Mouse (Mus musculus) hindbrain, postnatal 0 days (tissue): ENCODE measurements around the gene Trim46. TPM values are rescaled to one million over a fixed set of nuclear protein-coding genes. Genes with fewer than 3 reads are reported as not detected.

Experiments used
- ATAC-seq: fragments of 200-750 bp; cut with Nextera tagmentation; 2 replicates; pipeline ENCODE4 v1.8.0; 2017; ENCODE audit warnings: mild to moderate bottlenecking, moderate TSS enrichment, moderate library complexity
- DNase-seq: peaks from one replicate; pipeline ENCODE4 v3.0.0-alpha.2; 2015; ENCODE audit warnings: low spot score
- H3K27ac ChIP-seq: fragments of 300-500 bp; sonication (generic); 2 replicates; pipeline ENCODE4 v1.5.1; 2014; ENCODE audit warnings: mild to moderate bottlenecking
- H3K27me3 ChIP-seq: fragments of 300-500 bp; sonication (generic); 2 replicates; pipeline ENCODE4 v1.6.1; 2014; ENCODE audit warnings: low read length, mixed read lengths; ENCODE audit not compliant: insufficient read depth
- H3K36me3 ChIP-seq: fragments of 300-500 bp; sonication (generic); 2 replicates; pipeline ENCODE4 v1.6.1; 2014; ENCODE audit warnings: low read length, mixed read lengths; ENCODE audit not compliant: insufficient read depth
- H3K4me1 ChIP-seq: fragments of 300-500 bp; sonication (generic); 2 replicates; pipeline ENCODE4 v1.6.1; 2014; ENCODE audit warnings: antibody characterized with exemption, low read length, mixed read lengths; ENCODE audit not compliant: insufficient read depth
- H3K4me2 ChIP-seq: fragments of 300-500 bp; sonication (generic); 2 replicates; pipeline ENCODE4 v1.6.1; 2014; ENCODE audit warnings: low read depth, mild to moderate bottlenecking, low read length, moderate library complexity, mixed read lengths
- H3K4me3 ChIP-seq: fragments of 300-500 bp; sonication (generic); 2 replicates; pipeline ENCODE4 v1.5.1; 2014; ENCODE audit warnings: low read length
- H3K9ac ChIP-seq: fragments of 300-500 bp; sonication (generic); replicated peaks from 2 replicates; pipeline ENCODE4 v1.6.1; 2014; ENCODE audit warnings: mild to moderate bottlenecking, low read length, moderate library complexity, mixed read lengths
- H3K9me3 ChIP-seq: fragments of 300-500 bp; sonication (generic); 2 replicates; pipeline ENCODE4 v1.6.1; 2016; ENCODE audit warnings: low read length, mixed read lengths
- CTCF ChIP-seq: IDR thresholded peaks from 2 replicates; pipeline ENCODE4 v1.5.1; 2016; ENCODE audit warnings: antibody characterized with exemption, control low read depth, low read depth
- WGBS: fragments of 180-500 bp; shearing (Covaris S2); extraction: QIAGEN DNeasy Blood & Tissue Kit; methylation state at CpG from one replicate; pipeline ENCODE4 v1.1.7; 2014; 5-methylcytosine and 5-hydroxymethylcytosine counted together
- polyA plus RNA-seq: library from polyadenylated mRNA; unstranded; fragments of >200 nt; fragmentation: Nextera tagmentation; extraction: Ambion mirVana; gene quantifications from 2 replicates; pipeline ENCODE4 v1.2.1, GENCODE M21; 2015
- total RNA-seq: library from RNA; depleted of rRNA; stranded (reverse); fragments of >200 nt; gene quantifications from 2 replicates; pipeline ENCODE4 v1.2.3, GENCODE M21; 2014

Gene Trim46
- total and polyA plus RNA-seq, 2 experiments from 2014 or later, result 49.8 to 97.9 TPM

DNA sequence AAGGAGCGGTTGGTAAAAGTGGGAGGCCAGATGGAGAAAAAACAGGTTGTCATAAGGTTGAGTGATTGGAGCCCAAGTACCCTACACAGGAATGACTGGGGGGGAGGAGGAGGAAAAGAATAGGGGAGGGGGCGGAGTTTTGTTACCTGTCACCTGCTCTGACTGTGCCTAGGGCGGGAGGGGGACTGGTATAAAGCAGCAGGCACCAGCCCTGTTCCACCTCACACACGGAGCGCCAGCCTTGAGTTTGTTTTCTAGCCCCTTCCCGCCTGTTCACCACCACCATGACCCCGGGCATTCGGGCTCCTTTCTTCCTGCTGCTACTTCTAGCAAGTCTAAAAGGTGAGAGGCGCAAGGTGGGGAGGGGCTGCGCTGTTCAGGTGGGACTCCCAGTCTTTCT lies 17.3 kb downstream of the Trim46 start, which contains the start of gene Muc1:
Muc1 (plus strand) TSS at position 222 of the 400 bp plus-strand sequence.
- no peaks in the 10 kb centered on the region for H3K9me3 ChIP-seq
- H3K9ac ChIP-seq, result peak within 1 kb of the TSS; percentile 45
- DNase-seq, result no peak
- H3K4me3 ChIP-seq, result peak within 1 kb of the TSS; percentile 40
- 36% methylated on average over 10 of the region's 10 CpGs for WGBS
- peaks cover 12% of the 10 kb centered on the region; the same call in 1 of the 2 replicates for H3K4me1 ChIP-seq
- no peak for TF ChIP-seq CTCF
- peak within 1 kb of the TSS; percentile 78 for H3K27ac ChIP-seq
- no peaks in the 10 kb centered on the region for H3K36me3 ChIP-seq
- H3K27me3 ChIP-seq, result no peaks in the 10 kb centered on the region
- no peak for ATAC-seq
- peak within 1 kb of the TSS; percentile 68 for H3K4me2 ChIP-seq

- peak overlapping the region; percentile 45 for H3K9ac ChIP-seq
- H3K4me1 ChIP-seq, result peaks cover 12% of the 10 kb centered on the region; the same call in 1 of the 2 replicates
- peak overlapping the region; percentile 78; the same call in 1 of the 2 replicates for H3K27ac ChIP-seq
- H3K9me3 ChIP-seq, result no peaks in the 10 kb centered on the region
- H3K36me3 ChIP-seq, result no peaks in the 10 kb centered on the region
- no peaks in the 10 kb centered on the region for H3K27me3 ChIP-seq
- peak; percentile 39; the same call in 1 of the 2 replicates for ATAC-seq
- peak; percentile 91 for DNase-seq
- WGBS, result 1% methylated on average over 19 of the region's 20 CpGs
- TF ChIP-seq CTCF, result peak; percentile 94
- peak overlapping the region; percentile 68 for H3K4me2 ChIP-seq
- H3K4me3 ChIP-seq, result peak overlapping the region; percentile 40
Measured at GRCm38 (mm10) chr3:89228180-89228549, 17.9 kb downstream of the Trim46 start.

GRCm38 (mm10) chr3:89227307-89228179 lies 18.6 kb downstream of the Trim46 start:
- Histone ChIP-seq H3K36me3 (no peaks in the 10 kb centered on the region), H3K9me3 (no peaks in the 10 kb centered on the region), H3K4me1 (peaks cover 12% of the 10 kb centered on the region; the same call in 1 of the 2 replicates), H3K4me2 (peak overlapping the region; percentile 68), H3K27ac (peak overlapping the region; percentile 78), H3K9ac (peak overlapping the region; percentile 45), H3K27me3 (no peaks in the 10 kb centered on the region), H3K4me3 (peak overlapping the region; percentile 40)
- peak; percentile 95 for DNase-seq
- 8% methylated on average over 41 of the region's 41 CpGs for WGBS
- no peak for TF ChIP-seq CTCF
- ATAC-seq, result peak; percentile 81

- Histone ChIP-seq H3K9me3 (no peaks in the 10 kb centered on the region), H3K27ac (peak within 1 kb of the TSS; percentile 78), H3K4me1 (peaks cover 12% of the 10 kb centered on the region; the same call in 1 of the 2 replicates), H3K27me3 (no peaks in the 10 kb centered on the region), H3K9ac (peak within 1 kb of the TSS; percentile 45), H3K36me3 (no peaks in the 10 kb centered on the region), H3K4me3 (peak within 1 kb of the TSS; percentile 40), H3K4me2 (peak within 1 kb of the TSS; percentile 68)
- WGBS, result 7% methylated on average over 21 of the region's 21 CpGs
- DNase-seq, result no peak
- no peak for ATAC-seq
- no peak for TF ChIP-seq CTCF
Measured at GRCm38 (mm10) chr3:89226900-89227299, 19.2 kb downstream of the Trim46 start, which contains the start of gene Mtx1. Gene Mtx1 (minus strand): TSS chr3:89227088.

DNA sequence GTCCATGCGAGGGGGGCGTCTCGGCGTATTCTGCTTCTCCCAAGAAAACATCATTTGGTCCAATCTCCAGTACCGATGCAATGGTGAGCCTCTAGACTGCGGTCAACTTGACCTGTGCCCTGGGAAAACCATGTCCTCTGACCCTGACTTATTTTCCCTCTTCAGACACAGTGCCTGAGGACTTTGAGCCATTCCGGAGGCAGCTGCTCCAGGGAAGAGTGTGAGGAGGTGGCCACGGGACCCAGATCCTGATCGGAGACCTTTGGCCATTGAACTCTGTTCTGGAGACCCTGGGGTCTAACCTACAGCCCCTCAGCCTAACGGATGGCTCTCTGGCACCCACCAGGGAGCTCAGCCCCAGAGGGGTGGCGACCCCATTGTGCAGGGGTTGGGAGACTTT lies 19.7 kb downstream of the Trim46 start:
- 17% methylated on average over 11 of the region's 11 CpGs for WGBS
- Histone ChIP-seq H3K27me3 (no peaks in the 10 kb centered on the region), H3K4me1 (peaks cover 12% of the 10 kb centered on the region; the same call in 1 of the 2 replicates), H3K4me3 (peak overlapping the region; percentile 40), H3K4me2 (peak overlapping the region; percentile 68), H3K36me3 (no peaks in the 10 kb centered on the region), H3K9me3 (no peaks in the 10 kb centered on the region), H3K27ac (peak overlapping the region; percentile 78), H3K9ac (peak overlapping the region; percentile 41)
- TF ChIP-seq CTCF, result no peak
- ATAC-seq, result no peak
- no peak for DNase-seq

- peak; percentile 62 for ATAC-seq
Measured at GRCm38 (mm10) chr3:89225918-89226317, 20.2 kb downstream of the Trim46 start.

More at GRCm38 (mm10) chr3:89225918-89226317, 20.2 kb downstream of the Trim46 start:
- TF ChIP-seq CTCF, result no peak
- DNase-seq, result peak; percentile 81
- Histone ChIP-seq H3K4me3 (peak overlapping the region; percentile 40), H3K27me3 (no peaks in the 10 kb centered on the region), H3K4me2 (peak overlapping the region; percentile 68), H3K27ac (peak overlapping the region; percentile 78), H3K4me1 (peaks cover 12% of the 10 kb centered on the region; the same call in 1 of the 2 replicates), H3K9me3 (no peaks in the 10 kb centered on the region), H3K36me3 (no peaks in the 10 kb centered on the region), H3K9ac (peak overlapping the region; percentile 41)
- 25% methylated on average over 4 of the region's 4 CpGs for WGBS
